Mouse (Mus musculus): ENCODE results near the gene Sct. TPM values are rescaled to one million over a fixed set of nuclear protein-coding genes. Genes with fewer than 3 reads are reported as not detected.
"Not testable (repeated sequence)": the region's sequence is repeated elsewhere in the genome, so short reads cannot be mapped to it uniquely, and the experiment has no call there.

The Sct gene
- polyA plus RNA-seq, 1 experiment from 2014 or later: 3.2 TPM

DNA sequence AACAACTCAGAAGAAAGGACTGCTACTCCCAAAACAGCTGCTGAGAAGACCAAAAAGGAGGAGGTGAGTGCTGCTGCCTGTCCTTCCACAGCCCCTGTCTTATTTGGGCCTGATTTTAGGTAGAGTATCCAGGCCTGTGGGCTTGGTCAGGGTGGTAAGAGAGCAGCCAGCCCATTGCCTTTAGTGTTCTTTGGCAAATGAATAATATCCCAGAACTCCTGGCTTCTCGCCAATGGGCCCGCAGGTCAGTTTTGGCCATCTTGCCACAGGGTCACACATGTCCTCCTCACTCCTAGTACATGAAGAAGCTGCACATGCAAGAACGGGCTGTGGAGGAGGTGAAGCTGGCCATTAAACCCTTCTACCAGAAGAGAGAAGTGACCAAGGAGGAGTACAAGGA, 17.5 kb downstream of the Sct start:
- Histone ChIP-seq H3K27ac (no peak overlapping the region), H3K4me3 (no peak overlapping the region), H3K4me1 (replicated peaks) (peaks cover 15% of the 10 kb centered on the region), H3K36me3 (peaks cover 81% of the 10 kb centered on the region), H3K4me2 (no peak overlapping the region), H3K27me3 (no peaks in the 10 kb centered on the region), H3K9ac (no peak overlapping the region), H3K9me3 (no peaks in the 10 kb centered on the region)
- 94% methylated on average over 3 of the region's 3 CpGs for WGBS
- ATAC-seq (ENCODE audit: low FRiP score): no peak

DNA sequence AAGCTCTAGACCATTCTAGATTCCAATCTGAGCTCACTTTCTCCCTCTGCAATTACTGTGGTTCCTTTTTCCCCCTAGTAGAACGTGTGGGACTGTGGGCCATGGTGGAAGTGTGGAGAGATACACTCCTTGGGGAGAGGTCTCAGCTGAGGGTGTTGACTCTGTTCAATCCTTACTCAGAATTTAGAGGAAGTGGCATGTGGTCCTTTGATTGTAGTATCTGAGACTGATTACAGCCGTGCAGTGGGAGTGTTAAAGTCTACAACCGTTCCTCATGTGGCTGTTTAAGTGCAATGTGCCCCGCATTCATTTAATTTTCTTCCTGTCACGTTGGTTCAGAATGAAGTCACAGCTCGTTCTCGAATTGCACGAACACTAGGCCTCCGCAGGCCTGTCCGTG, 22.8 kb downstream of the Sct start:
- Histone ChIP-seq H3K9ac (no peak overlapping the region), H3K27me3 (no peaks in the 10 kb centered on the region), H3K9me3 (no peaks in the 10 kb centered on the region), H3K27ac (no peak overlapping the region), H3K36me3 (peaks cover 93% of the 10 kb centered on the region), H3K4me2 (no peak overlapping the region), H3K4me3 (no peak overlapping the region), H3K4me1 (replicated peaks) (no peaks in the 10 kb centered on the region)
- 94% methylated on average over 10 of the region's 10 CpGs for WGBS
- no peak for ATAC-seq (ENCODE audit: low FRiP score)

DNA sequence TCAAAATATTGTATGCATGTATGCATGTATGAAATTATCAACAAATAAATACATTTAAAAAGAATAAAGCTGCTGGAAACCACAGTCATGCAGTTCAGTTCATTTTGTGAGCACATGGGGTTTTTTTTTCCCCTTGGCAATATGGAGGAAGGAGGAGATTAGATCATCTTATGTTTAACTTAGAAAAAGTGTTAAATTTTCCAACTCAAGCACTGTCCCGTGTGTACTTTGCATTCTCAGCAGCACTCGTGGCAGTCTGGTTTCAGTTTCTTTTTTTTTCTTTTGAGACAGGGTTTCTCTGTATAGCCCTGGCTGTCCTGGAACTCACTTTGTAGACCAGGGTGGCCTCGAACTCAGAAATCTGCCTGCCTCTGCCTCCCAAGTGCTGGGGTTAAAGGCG, 28.4 kb downstream of the Sct start:
- 92% methylated on average over 4 of the region's 4 CpGs for WGBS
- H3K36me3 ChIP-seq: peaks cover 93% of the 10 kb centered on the region
- ATAC-seq (ENCODE audit: low FRiP score); H3K27ac ChIP-seq; H3K4me3 ChIP-seq; H3K4me1 ChIP-seq (replicated peaks); H3K9me3 ChIP-seq; H3K9ac ChIP-seq; H3K27me3 ChIP-seq; H3K4me2 ChIP-seq: not testable (repeated sequence)

DNA sequence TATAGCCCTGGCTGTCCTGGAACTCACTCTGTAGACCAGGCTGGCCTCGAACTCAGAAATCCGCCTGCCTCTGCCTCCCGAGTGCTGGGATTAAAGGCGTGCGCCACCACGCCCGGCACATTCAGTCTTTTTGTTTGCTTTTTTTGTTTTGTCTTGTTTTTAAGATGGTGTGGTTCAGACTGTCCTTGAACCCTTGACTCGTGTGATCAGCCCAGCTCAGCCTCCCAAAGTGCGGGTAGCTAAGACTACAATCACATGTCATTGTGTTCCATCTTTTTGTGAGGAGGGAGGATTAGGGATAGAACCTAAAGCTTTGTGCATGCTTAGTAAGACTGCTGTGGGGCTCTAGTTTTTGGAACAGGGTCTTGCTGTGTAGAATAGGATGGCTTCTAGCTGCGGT, 47.4 kb downstream of the Sct start:
- Histone ChIP-seq H3K27me3 (no peaks in the 10 kb centered on the region), H3K9ac (no peak overlapping the region), H3K27ac (no peak overlapping the region), H3K36me3 (peaks cover 55% of the 10 kb centered on the region), H3K4me2 (no peak overlapping the region), H3K4me3 (no peak overlapping the region), H3K9me3 (no peaks in the 10 kb centered on the region), H3K4me1 (replicated peaks) (peaks cover 24% of the 10 kb centered on the region)
- no peak for ATAC-seq (ENCODE audit: low FRiP score)
- WGBS: 91% methylated on average over 10 of the region's 10 CpGs

DNA sequence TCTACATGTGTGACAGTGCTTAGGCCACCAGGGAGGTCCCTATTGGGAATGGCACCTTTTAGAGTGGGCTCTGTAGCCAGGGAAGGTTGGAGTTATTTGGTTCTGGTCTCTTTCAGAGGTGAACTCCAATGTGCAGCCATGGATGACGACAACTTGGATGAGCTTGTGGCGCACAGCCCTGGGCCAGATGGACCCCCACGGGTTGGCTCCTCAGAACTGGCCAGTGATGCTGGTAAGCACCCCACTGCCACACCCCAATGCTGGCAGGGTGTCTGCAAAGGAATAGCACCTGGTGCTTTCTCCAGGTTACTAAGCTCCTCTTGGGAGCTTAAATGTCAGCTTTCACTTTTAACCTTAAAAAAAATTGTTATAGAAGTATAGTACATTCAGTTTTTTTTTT, 47.8 kb downstream of the Sct start:
- Histone ChIP-seq H3K9ac (no peak overlapping the region; the same call in 1 of the 2 replicates), H3K9me3 (no peaks in the 10 kb centered on the region), H3K4me1 (replicated peaks) (peaks cover 24% of the 10 kb centered on the region), H3K27ac (no peak overlapping the region), H3K4me2 (no peak overlapping the region), H3K36me3 (peaks cover 54% of the 10 kb centered on the region), H3K4me3 (no peak overlapping the region), H3K27me3 (no peaks in the 10 kb centered on the region)
- ATAC-seq (ENCODE audit: low FRiP score): no peak
- 94% methylated on average over 3 of the region's 3 CpGs for WGBS

DNA sequence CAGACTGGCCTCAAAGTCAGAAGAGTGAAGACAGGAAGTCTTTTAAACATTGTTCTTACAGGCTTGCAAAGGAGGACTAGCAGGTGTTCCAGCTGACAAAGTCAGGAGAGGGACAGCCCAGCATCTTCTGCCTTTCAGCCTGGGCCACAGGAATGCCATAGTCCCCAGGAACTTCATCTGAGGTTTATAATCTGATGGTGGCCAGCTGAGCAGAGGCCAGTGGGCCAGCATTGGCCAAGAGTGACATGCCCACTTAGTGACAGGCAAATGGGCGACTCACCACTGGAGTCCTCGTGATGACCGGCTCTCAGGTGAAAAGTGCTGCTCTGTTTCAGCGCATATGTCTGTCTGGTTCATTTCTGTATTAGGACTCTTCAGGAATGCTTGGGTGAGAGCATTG, 48.4 kb downstream of the Sct start:
- no peaks in the 10 kb centered on the region for H3K27me3 ChIP-seq
- H3K4me2 ChIP-seq: peak overlapping the region; percentile 86
- peaks cover 49% of the 10 kb centered on the region for H3K36me3 ChIP-seq
- no peak for ATAC-seq (ENCODE audit: low FRiP score)
- H3K4me1 ChIP-seq (replicated peaks): peaks cover 24% of the 10 kb centered on the region
- no peaks in the 10 kb centered on the region for H3K9me3 ChIP-seq
- WGBS: 94% methylated on average over 4 of the region's 4 CpGs
- peak overlapping the region; percentile 39 for H3K9ac ChIP-seq
- no peak overlapping the region for H3K27ac ChIP-seq
- H3K4me3 ChIP-seq: peak overlapping the region; percentile 2; the same call in 1 of the 2 replicates

DNA sequence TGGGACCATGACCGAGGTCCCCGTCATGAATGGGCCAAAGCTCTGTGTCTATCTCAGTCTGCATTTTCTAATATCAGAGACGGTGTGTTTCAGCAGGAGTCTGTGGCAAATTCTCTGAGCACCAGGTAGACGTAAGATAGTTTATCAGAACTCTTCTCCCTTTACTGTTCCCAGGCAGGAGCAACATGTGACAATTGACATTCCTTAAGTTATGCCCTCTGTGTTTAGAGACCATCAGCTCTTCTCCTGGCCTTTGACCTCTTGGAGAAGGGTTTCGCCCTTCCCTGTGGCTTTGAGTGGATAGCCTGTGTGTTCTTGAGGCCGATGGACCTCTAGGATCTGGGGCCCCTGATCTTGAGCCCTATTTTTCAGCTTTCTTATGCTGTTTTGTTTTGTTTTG, 49.2 kb downstream of the Sct start:
- peaks cover 24% of the 10 kb centered on the region for H3K4me1 ChIP-seq (replicated peaks)
- H3K4me2 ChIP-seq: peak overlapping the region; percentile 86
- peak overlapping the region; percentile 100 for H3K4me3 ChIP-seq
- no peaks in the 10 kb centered on the region for H3K9me3 ChIP-seq
- H3K9ac ChIP-seq: peak overlapping the region; percentile 97
- peaks cover 40% of the 10 kb centered on the region for H3K36me3 ChIP-seq
- 67% methylated on average over 6 of the region's 6 CpGs for WGBS
- no peak for ATAC-seq (ENCODE audit: low FRiP score)
- H3K27ac ChIP-seq: no peak overlapping the region
- no peaks in the 10 kb centered on the region for H3K27me3 ChIP-seq

Other genes with a start within 250 kb of the Sct start
- 44.8 and 47.2 TPM in 2 replicates for gene B4galnt4, start 218.0 kb downstream of the Sct start, polyA plus RNA-seq (2015; fragmentation: Nextera tagmentation; extraction: Ambion mirVana)
- gene Pkp3, start 200.9 kb downstream of the Sct start, polyA plus RNA-seq (2015; fragmentation: Nextera tagmentation; extraction: Ambion mirVana): 0.27 and 0.32 TPM in 2 replicates
- gene Sigirr, start 178.6 kb downstream of the Sct start, polyA plus RNA-seq (2015; fragmentation: Nextera tagmentation; extraction: Ambion mirVana): 1.7 and 2.9 TPM in 2 replicates
- 0.09 TPM in 1 of 2 replicates, not detected in the other for gene Ano9, start 161.3 kb downstream of the Sct start, polyA plus RNA-seq (2015; fragmentation: Nextera tagmentation; extraction: Ambion mirVana)
- gene Ptdss2, start 156.8 kb downstream of the Sct start, polyA plus RNA-seq (2015; fragmentation: Nextera tagmentation; extraction: Ambion mirVana): 79.8 and 83.6 TPM in 2 replicates
- 51.1 and 53.5 TPM in 2 replicates for gene Rnh1, start 106.3 kb downstream of the Sct start, polyA plus RNA-seq (2015; fragmentation: Nextera tagmentation; extraction: Ambion mirVana)
- gene Hras, start 85.1 kb downstream of the Sct start, polyA plus RNA-seq (2015; fragmentation: Nextera tagmentation; extraction: Ambion mirVana): 109 and 118 TPM in 2 replicates
- gene Lrrc56, start 85.0 kb downstream of the Sct start, polyA plus RNA-seq (2015; fragmentation: Nextera tagmentation; extraction: Ambion mirVana): 10.3 and 11.2 TPM in 2 replicates
- 1.2 and 1.8 TPM in 2 replicates for gene Lmntd2, start 65.1 kb downstream of the Sct start, polyA plus RNA-seq (2015; fragmentation: Nextera tagmentation; extraction: Ambion mirVana)
- 27.4 and 32.9 TPM in 2 replicates for gene Rassf7, start 63.3 kb downstream of the Sct start, polyA plus RNA-seq (2015; fragmentation: Nextera tagmentation; extraction: Ambion mirVana)
- 77.1 and 78.9 TPM in 2 replicates for gene Phrf1, start 50.3 kb downstream of the Sct start, polyA plus RNA-seq (2015; fragmentation: Nextera tagmentation; extraction: Ambion mirVana)
- 1.2 and 1.3 TPM in 2 replicates for gene Irf7, start 12.7 kb downstream of the Sct start, polyA plus RNA-seq (2015; fragmentation: Nextera tagmentation; extraction: Ambion mirVana)
- not detected in 2 replicates for gene Cdhr5, start 2.3 kb downstream of the Sct start, polyA plus RNA-seq (2015; fragmentation: Nextera tagmentation; extraction: Ambion mirVana)
- 0.68 and 0.70 TPM in 2 replicates for gene Drd4, start 12.9 kb upstream of the Sct start, polyA plus RNA-seq (2015; fragmentation: Nextera tagmentation; extraction: Ambion mirVana)
- gene Deaf1, start 48.6 kb upstream of the Sct start, polyA plus RNA-seq (2015; fragmentation: Nextera tagmentation; extraction: Ambion mirVana): 138 and 157 TPM in 2 replicates
- 67.7 and 74.7 TPM in 2 replicates for gene Tmem80, start 48.6 kb upstream of the Sct start, polyA plus RNA-seq (2015; fragmentation: Nextera tagmentation; extraction: Ambion mirVana)
- 0.65 and 1.4 TPM in 2 replicates for gene Eps8l2, start 59.7 kb upstream of the Sct start, polyA plus RNA-seq (2015; fragmentation: Nextera tagmentation; extraction: Ambion mirVana)
- gene Taldo1, start 113.1 kb upstream of the Sct start, polyA plus RNA-seq (2015; fragmentation: Nextera tagmentation; extraction: Ambion mirVana): 333 and 346 TPM in 2 replicates
- 57.4 and 58.5 TPM in 2 replicates for gene Gatd1, start 135.0 kb upstream of the Sct start, polyA plus RNA-seq (2015; fragmentation: Nextera tagmentation; extraction: Ambion mirVana)
- 68.3 and 73.4 TPM in 2 replicates for gene Cend1, start 150.4 kb upstream of the Sct start, polyA plus RNA-seq (2015; fragmentation: Nextera tagmentation; extraction: Ambion mirVana)
- 71.3 and 76.3 TPM in 2 replicates for gene Slc25a22, start 158.8 kb upstream of the Sct start, polyA plus RNA-seq (2015; fragmentation: Nextera tagmentation; extraction: Ambion mirVana)
- gene Pidd1, start 164.9 kb upstream of the Sct start, polyA plus RNA-seq (2015; fragmentation: Nextera tagmentation; extraction: Ambion mirVana): 4.9 and 5.7 TPM in 2 replicates
- 771 and 809 TPM in 2 replicates for gene Rplp2, start 168.2 kb upstream of the Sct start, polyA plus RNA-seq (2015; fragmentation: Nextera tagmentation; extraction: Ambion mirVana)
- gene Pnpla2, start 176.1 kb upstream of the Sct start, polyA plus RNA-seq (2015; fragmentation: Nextera tagmentation; extraction: Ambion mirVana): 18.7 TPM in 2 replicates
- 6.9 and 7.2 TPM in 2 replicates for gene Cracr2b, start 182.0 kb upstream of the Sct start, polyA plus RNA-seq (2015; fragmentation: Nextera tagmentation; extraction: Ambion mirVana)
- gene Cd151, start 188.3 kb upstream of the Sct start, polyA plus RNA-seq (2015; fragmentation: Nextera tagmentation; extraction: Ambion mirVana): 18.4 and 19.3 TPM in 2 replicates
- gene Polr2l, start 196.0 kb upstream of the Sct start, polyA plus RNA-seq (2015; fragmentation: Nextera tagmentation; extraction: Ambion mirVana): 86.5 and 88.1 TPM in 2 replicates
- gene Tspan4, start 196.1 kb upstream of the Sct start, polyA plus RNA-seq (2015; fragmentation: Nextera tagmentation; extraction: Ambion mirVana): 34.1 and 35.5 TPM in 2 replicates

Measured in hindbrain, embryonic 13.5 days (tissue).